Comparison of ENCODE assay signal across 31 mouse cellular contexts in the genomic region with DNA sequence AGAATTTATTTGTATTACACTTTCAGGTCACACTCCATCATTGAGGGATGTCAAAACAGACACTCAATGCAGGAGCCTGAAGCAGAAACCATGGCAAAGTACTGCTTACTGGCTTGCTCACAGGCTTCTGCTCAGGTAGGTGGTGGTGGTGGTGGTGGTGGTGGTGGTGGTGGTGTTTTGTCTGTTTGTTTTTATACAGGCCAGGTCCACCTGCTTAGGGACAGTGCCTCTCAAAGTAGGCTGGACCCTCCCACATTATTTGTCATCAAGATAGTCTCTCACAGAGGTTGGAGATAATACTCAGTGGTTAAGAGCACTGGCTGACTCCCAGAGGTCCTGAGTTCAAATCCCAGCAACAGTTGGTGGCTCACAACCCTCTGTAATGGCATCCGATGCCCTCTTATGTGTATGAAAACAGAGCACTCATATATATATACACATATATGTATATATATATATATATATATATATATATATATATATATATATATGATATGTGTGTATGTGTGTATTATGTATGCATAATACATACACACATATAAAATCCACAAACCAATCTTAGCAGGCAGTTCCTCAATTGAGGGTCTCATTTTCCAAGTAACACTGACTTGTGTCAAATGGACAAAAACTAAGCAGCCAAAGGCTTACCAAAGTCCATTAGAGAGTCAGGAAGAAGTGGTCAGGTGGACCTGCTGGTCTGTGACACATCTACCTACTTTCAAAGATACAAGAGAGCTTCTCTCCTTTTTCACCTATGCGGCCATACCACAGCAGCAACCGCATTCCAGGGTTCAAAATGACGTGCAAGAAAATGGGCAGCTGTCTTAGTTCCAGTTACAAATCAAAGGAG.
"Had no signal": no experiment of that assay in that cellular context is flagged by ENCODE, and none has a peak within 500 bp of the region (broad histone marks: within the 10 kb centered on the region; RNA-seq: fewer than 3 reads in every experiment).

No protein-coding gene starts in this region.

- H3K9ac ChIP-seq: limb, embryonic 12.5 days; limb, embryonic 13.5 days; limb, embryonic 15.5 days; liver, embryonic 12.5 days; liver, embryonic 13.5 days; liver, embryonic 14.5 days; liver, embryonic 15.5 days; liver, postnatal 0 days; lung, embryonic 14.5 days; lung, embryonic 15.5 days; midbrain, embryonic 12.5 days; midbrain, embryonic 13.5 days; midbrain, embryonic 15.5 days; neural tube, embryonic 12.5 days had no signal

- H3K27ac ChIP-seq: limb, embryonic 10.5 days; limb, embryonic 12.5 days; limb, embryonic 13.5 days; limb, embryonic 15.5 days; liver, embryonic 12.5 days; liver, embryonic 13.5 days; liver, embryonic 14.5 days; liver, embryonic 15.5 days; lung, embryonic 15.5 days; macrophage; midbrain, embryonic 10.5 days; midbrain, embryonic 12.5 days; midbrain, embryonic 13.5 days; midbrain, embryonic 15.5 days; neural tube, embryonic 12.5 days had no signal

- H3K9me3 ChIP-seq: limb, embryonic 10.5 days; limb, embryonic 12.5 days; limb, embryonic 13.5 days; limb, embryonic 15.5 days; liver, embryonic 12.5 days; liver, embryonic 13.5 days; liver, embryonic 15.5 days; lung, embryonic 15.5 days; megakaryocyte, embryonic 14.5 days; midbrain, embryonic 10.5 days; midbrain, embryonic 12.5 days; midbrain, embryonic 13.5 days; midbrain, embryonic 15.5 days; neural tube, embryonic 12.5 days had no signal

- H3K4me1 ChIP-seq: limb, embryonic 13.5 days; limb, embryonic 15.5 days; midbrain, embryonic 12.5 days; neural tube, embryonic 12.5 days had no signal

- H3K27me3 ChIP-seq: limb, embryonic 12.5 days; limb, embryonic 13.5 days; limb, embryonic 15.5 days; liver, embryonic 13.5 days; liver, embryonic 15.5 days; lung, embryonic 15.5 days; megakaryocyte, embryonic 14.5 days; midbrain, embryonic 12.5 days; midbrain, embryonic 13.5 days; midbrain, embryonic 15.5 days; neural tube, embryonic 12.5 days had no signal

- H3K4me2 ChIP-seq: limb, embryonic 12.5 days; limb, embryonic 13.5 days; limb, embryonic 15.5 days; liver, embryonic 11.5 days; liver, embryonic 12.5 days; liver, embryonic 13.5 days; liver, embryonic 15.5 days; lung, embryonic 14.5 days; lung, embryonic 15.5 days; midbrain, embryonic 11.5 days; midbrain, embryonic 12.5 days; midbrain, embryonic 13.5 days; midbrain, embryonic 15.5 days; neural tube, embryonic 12.5 days had no signal

- DNase-seq: left cerebral cortex, postnatal 4 days; liver; liver, embryonic 13.5 days; liver, postnatal 0 days; lung, adult 18-20 months; lung, adult 2 months; lung, embryonic 14.5 days; lung, postnatal 14 days; lung, postnatal 36 days; lung, postnatal 4 days; midbrain, embryonic 14.5 days had no signal

- H3K36me3 ChIP-seq: limb, embryonic 10.5 days; limb, embryonic 12.5 days; limb, embryonic 13.5 days; limb, embryonic 15.5 days; liver, embryonic 12.5 days; liver, embryonic 13.5 days; liver, embryonic 15.5 days; lung, embryonic 15.5 days; midbrain, embryonic 10.5 days; midbrain, embryonic 12.5 days; midbrain, embryonic 13.5 days; midbrain, embryonic 15.5 days; neural tube, embryonic 12.5 days had no signal

- H3K4me3 ChIP-seq: limb, embryonic 10.5 days; limb, embryonic 12.5 days; limb, embryonic 13.5 days; limb, embryonic 15.5 days; liver, embryonic 12.5 days; liver, embryonic 13.5 days; liver, embryonic 15.5 days; lung, embryonic 15.5 days; megakaryocyte, embryonic 14.5 days; midbrain, embryonic 10.5 days; midbrain, embryonic 12.5 days; midbrain, embryonic 13.5 days; midbrain, embryonic 15.5 days; myocyte; neural tube, embryonic 12.5 days had no signal

- ATAC-seq: liver, embryonic 12.5 days; liver, postnatal 0 days; lung, postnatal 0 days; midbrain, embryonic 13.5 days; midbrain, embryonic 15.5 days; midbrain, embryonic 16.5 days had no signal
